Mouse (Mus musculus) forebrain, postnatal 0 days (tissue): ENCODE results near the gene Mbtd1. TPM values are rescaled to one million over a fixed set of nuclear protein-coding genes. Genes with fewer than 3 reads are reported as not detected.

Experiments used
- ATAC-seq: fragments of 200-750 bp; cut with Nextera tagmentation; 2 replicates; pipeline ENCODE4 v1.8.0; 2017; ENCODE audit warnings: mild to moderate bottlenecking, moderate library complexity
- DNase-seq: peaks from one replicate; pipeline ENCODE4 v3.0.0-alpha.2; 2015
- H3K27ac ChIP-seq: fragments of 300-500 bp; sonication (generic); 2 replicates; pipeline ENCODE4 v1.5.1; 2014; ENCODE audit warnings: low read depth, mild to moderate bottlenecking, antibody characterized with exemption, low read length, moderate library complexity, mixed read lengths
- H3K27me3 ChIP-seq: fragments of 300-500 bp; sonication (generic); 2 replicates; pipeline ENCODE4 v1.6.1; 2014; ENCODE audit warnings: mild to moderate bottlenecking, low read length, mixed read lengths; ENCODE audit not compliant: insufficient read depth
- H3K36me3 ChIP-seq: fragments of 300-500 bp; sonication (generic); 2 replicates; pipeline ENCODE4 v1.6.1; 2014; ENCODE audit warnings: mild to moderate bottlenecking, moderate library complexity; ENCODE audit not compliant: insufficient read depth
- H3K4me1 ChIP-seq: fragments of 300-500 bp; sonication (generic); 2 replicates; pipeline ENCODE4 v1.6.1; 2014; ENCODE audit warnings: antibody characterized with exemption; ENCODE audit not compliant: insufficient read depth
- H3K4me2 ChIP-seq: fragments of 300-500 bp; sonication (generic); 2 replicates; pipeline ENCODE4 v1.6.1; 2014; ENCODE audit warnings: low read depth, mild to moderate bottlenecking, moderate library complexity
- H3K4me3 ChIP-seq: fragments of 300-500 bp; sonication (generic); 2 replicates; pipeline ENCODE4 v1.5.1; 2014; ENCODE audit warnings: low read depth, low read length, mixed read lengths
- H3K9ac ChIP-seq: fragments of 300-500 bp; sonication (generic); 2 replicates; pipeline ENCODE4 v1.6.1; 2014; ENCODE audit warnings: mild to moderate bottlenecking
- H3K9me3 ChIP-seq: fragments of 300-500 bp; sonication (generic); 2 replicates; pipeline ENCODE4 v1.6.1; 2016; ENCODE audit warnings: low read length
- CTCF ChIP-seq: sonication (generic); IDR thresholded peaks from 2 replicates; pipeline ENCODE4 v1.5.1; 2016; ENCODE audit warnings: antibody characterized with exemption, control low read depth, low read depth
- WGBS: fragments of 180-500 bp; shearing (Covaris S2); extraction: QIAGEN DNeasy Blood & Tissue Kit; methylation state at CpG from one replicate; pipeline ENCODE4 v1.1.7; 2014; 5-methylcytosine and 5-hydroxymethylcytosine counted together
- polyA plus RNA-seq: library from polyadenylated mRNA; unstranded; fragments of >200 nt; fragmentation: Nextera tagmentation; extraction: Ambion mirVana; gene quantifications from 2 replicates; pipeline ENCODE4 v1.2.1, GENCODE M21; 2015
- total RNA-seq: library from RNA; depleted of rRNA; stranded (reverse); fragments of >200 nt; gene quantifications from 2 replicates; pipeline ENCODE4 v1.2.3, GENCODE M21; 2014

The Mbtd1 gene
- total and polyA plus RNA-seq, 2 experiments from 2014 or later: 13.9 to 30.6 TPM

DNA sequence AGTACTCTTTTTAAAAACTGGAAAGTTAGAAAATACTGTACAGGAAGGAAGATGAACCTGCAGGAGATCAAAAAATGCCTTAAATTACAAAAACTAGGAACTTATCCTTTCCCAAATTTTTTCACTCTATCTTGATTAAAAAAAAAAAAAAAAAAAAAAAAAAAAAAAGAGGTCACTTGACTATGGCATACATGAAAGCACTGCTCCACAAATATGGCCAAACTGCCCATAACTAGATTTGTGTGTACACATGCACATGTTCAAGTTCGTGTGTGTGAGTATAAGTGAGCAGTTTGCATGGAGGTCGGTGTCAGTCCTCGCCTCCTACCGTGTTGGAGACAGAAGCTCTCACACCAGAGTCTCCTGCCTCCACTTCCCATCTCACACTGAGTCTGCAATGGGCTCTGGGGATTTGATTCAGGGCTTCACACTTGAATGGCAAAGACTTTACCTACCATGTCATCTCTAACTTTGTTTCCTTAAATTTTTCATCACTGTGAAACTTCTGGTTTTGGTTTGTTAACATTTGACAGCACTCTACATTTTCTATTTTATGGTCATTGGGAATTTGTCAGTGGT, 23.5 kb upstream of the Mbtd1 start:
- Histone ChIP-seq H3K4me3 (no peak overlapping the region), H3K27me3 (no peaks in the 10 kb centered on the region), H3K4me1 (no peaks in the 10 kb centered on the region), H3K9ac (no peak overlapping the region), H3K27ac (no peak overlapping the region), H3K9me3 (no peaks in the 10 kb centered on the region), H3K4me2 (no peak overlapping the region), H3K36me3 (peaks cover 14% of the 10 kb centered on the region)
- ATAC-seq (no peak), DNase-seq (no peak)
- 90% methylated on average over 4 of the region's 4 CpGs for WGBS
- no peak for TF ChIP-seq CTCF

- no peak overlapping the region for H3K27ac ChIP-seq
- no peak overlapping the region for H3K4me3 ChIP-seq
- no peaks in the 10 kb centered on the region for H3K9me3 ChIP-seq
- no peaks in the 10 kb centered on the region for H3K4me1 ChIP-seq
- TF ChIP-seq CTCF: no peak
- H3K36me3 ChIP-seq: peaks cover 15% of the 10 kb centered on the region
- H3K4me2 ChIP-seq: no peak overlapping the region
- H3K9ac ChIP-seq: no peak overlapping the region
- no peaks in the 10 kb centered on the region for H3K27me3 ChIP-seq
- DNase-seq: no peak
- 85% methylated on average over 1 of the region's 1 CpGs for WGBS
- no peak for ATAC-seq
Observed at GRCm38 (mm10) chr11:93862638-93863037, 23.0 kb upstream of the Mbtd1 start.

DNA sequence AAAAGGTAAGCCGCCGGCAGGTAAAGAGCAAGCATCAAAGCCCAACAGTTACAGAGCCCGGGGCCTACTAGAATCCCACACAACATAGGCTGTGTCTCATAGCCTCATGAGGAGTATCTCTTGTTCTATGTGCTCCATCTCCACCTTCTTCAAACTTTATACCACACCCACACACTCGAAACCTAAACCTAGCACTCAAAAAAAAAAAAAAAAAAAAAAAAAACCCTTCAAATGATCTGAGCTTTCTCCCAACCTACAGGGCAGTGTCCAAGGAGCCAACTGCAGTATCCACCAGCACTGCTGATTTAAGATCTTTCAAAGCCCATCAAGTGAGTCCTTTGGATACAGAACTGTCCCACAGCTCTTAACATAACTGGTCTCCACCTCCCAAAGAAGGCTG, 1.6 kb upstream of the Mbtd1 start:
- TF ChIP-seq CTCF: no peak
- ATAC-seq (no peak), DNase-seq (no peak)
- H3K4me2 ChIP-seq: peak overlapping the region; percentile 92
- H3K9ac ChIP-seq: peak overlapping the region; percentile 86
- peak overlapping the region; percentile 88 for H3K4me3 ChIP-seq
- H3K9me3 ChIP-seq: no peaks in the 10 kb centered on the region
- 89% methylated on average over 4 of the region's 4 CpGs for WGBS
- H3K4me1 ChIP-seq: peaks cover 13% of the 10 kb centered on the region
- H3K36me3 ChIP-seq: peaks cover 18% of the 10 kb centered on the region
- no peak overlapping the region for H3K27ac ChIP-seq
- no peaks in the 10 kb centered on the region for H3K27me3 ChIP-seq

DNA sequence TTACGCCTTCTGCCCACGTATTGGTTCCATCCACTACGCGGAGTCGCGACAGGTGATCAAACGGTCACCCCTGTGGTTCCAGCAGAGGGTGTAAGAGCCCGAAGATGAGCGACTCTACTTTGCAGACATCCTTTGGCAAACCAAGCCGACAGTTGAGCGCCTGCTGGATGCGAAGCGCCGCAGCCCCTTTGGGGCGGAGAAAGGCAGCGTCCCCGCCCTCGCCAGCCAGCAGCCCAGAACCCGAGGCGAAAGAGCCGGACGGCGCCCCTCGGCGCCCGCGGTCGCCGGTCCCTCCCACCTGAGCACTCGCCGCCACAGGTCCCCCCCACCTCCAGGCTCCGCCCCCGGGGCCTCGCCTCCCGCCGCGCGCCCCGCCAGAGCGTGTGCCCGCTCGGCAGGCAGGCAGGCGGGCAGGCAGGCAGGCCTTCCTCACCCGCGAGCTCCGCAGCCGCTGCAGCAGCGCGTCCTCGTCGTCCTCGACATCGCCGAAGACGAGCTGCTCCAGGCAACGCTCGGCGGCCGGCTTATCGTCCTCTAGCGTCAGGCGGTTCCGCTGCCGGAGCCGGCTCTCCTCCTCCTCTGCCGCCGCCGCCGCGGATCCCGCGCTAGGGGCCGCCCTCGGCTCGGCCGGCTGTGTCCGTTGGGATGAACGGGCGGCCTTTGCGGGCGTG, 616 bp upstream of the Mbtd1 start:
- H3K36me3 ChIP-seq: peaks cover 10% of the 10 kb centered on the region
- WGBS: under 1% methylated on average over 75 of the region's 81 CpGs
- H3K4me1 ChIP-seq: peaks cover 13% of the 10 kb centered on the region
- no peaks in the 10 kb centered on the region for H3K9me3 ChIP-seq
- DNase-seq (no peak), ATAC-seq (peak; percentile 37)
- H3K27me3 ChIP-seq: no peaks in the 10 kb centered on the region
- peak overlapping the region; percentile 88 for H3K4me3 ChIP-seq
- peak; percentile 50 for TF ChIP-seq CTCF
- peak overlapping the region; percentile 86 for H3K9ac ChIP-seq
- peak overlapping the region; percentile 92 for H3K4me2 ChIP-seq
- H3K27ac ChIP-seq: peak overlapping the region; percentile 96

DNA sequence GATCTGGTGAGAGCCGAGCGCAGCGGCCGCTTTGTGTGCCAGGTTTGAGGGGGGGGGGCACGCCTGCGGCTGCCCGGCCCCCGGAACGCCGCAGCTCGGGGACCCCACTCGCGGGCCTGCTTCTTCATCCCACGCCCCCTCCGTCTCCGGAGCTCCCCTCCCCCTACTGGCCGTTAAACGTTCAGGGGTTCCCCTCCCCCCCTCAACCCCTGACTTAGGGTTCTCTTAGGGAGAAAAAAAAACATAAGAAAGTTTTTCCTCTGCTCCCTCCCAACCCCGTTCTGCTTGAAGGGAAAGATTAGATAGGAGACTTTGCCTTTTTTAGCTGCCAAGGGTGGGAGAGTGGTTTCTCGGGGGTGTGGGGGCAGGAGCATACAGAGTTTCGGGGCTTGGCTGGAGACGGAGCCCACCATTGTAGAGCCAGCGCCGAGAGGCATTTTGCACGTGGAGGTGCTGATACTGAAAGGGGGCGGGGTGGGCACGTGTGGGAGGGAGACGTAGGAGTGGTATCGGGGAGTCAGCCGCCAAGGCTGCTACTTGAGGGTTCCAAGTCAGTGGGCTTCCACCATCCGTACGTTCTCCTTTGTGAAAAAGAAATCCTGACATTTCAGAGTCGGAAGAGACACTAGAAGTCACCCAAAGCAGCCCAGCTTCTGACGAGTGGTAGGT, 893 bp downstream of the Mbtd1 start:
- peaks cover 13% of the 10 kb centered on the region for H3K4me1 ChIP-seq

DNA sequence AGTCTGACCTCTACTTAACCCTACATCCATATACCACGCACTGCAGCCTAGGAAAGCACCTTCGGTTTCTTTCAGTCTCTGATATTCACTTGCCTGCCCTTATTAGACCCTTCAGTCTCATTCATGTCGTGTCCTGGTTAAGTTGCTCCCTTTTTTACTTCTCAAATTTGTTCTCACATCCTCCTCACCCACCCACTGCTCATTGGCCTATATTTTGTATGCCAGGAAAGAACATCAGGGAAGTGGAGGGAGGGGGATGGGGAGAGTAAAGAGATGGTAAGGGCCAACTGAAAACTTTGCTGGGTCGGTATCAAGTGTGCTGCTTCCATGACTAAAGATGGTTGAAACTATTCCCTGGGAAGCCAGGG, 1.4 kb downstream of the Mbtd1 start:
- Histone ChIP-seq H3K36me3 (peaks cover 6% of the 10 kb centered on the region), H3K4me2 (peak overlapping the region; percentile 92), H3K4me1 (peaks cover 13% of the 10 kb centered on the region), H3K27me3 (no peaks in the 10 kb centered on the region), H3K9ac (peak overlapping the region; percentile 86), H3K27ac (peak overlapping the region; percentile 96; the same call in 1 of the 2 replicates), H3K4me3 (peak overlapping the region; percentile 88), H3K9me3 (no peaks in the 10 kb centered on the region)
- DNase-seq (no peak), ATAC-seq (no peak)
- no peak for TF ChIP-seq CTCF
- 5% methylated on average over 4 of the region's 4 CpGs for WGBS

More for the DNA sequence above, 893 bp downstream of the Mbtd1 start:
- peak; percentile 27; the same call in 1 of the 2 replicates for TF ChIP-seq CTCF
- H3K27me3 ChIP-seq: no peaks in the 10 kb centered on the region
- H3K4me2 ChIP-seq: peak overlapping the region; percentile 92
- peak overlapping the region; percentile 96 for H3K27ac ChIP-seq
- H3K4me3 ChIP-seq: peak overlapping the region; percentile 88
- WGBS: under 1% methylated on average over 33 of the region's 34 CpGs
- DNase-seq (peak; percentile 26), ATAC-seq (no peak)
- H3K9ac ChIP-seq: peak overlapping the region; percentile 86
- H3K36me3 ChIP-seq: peaks cover under 1% of the 10 kb centered on the region
- H3K9me3 ChIP-seq: no peaks in the 10 kb centered on the region

DNA sequence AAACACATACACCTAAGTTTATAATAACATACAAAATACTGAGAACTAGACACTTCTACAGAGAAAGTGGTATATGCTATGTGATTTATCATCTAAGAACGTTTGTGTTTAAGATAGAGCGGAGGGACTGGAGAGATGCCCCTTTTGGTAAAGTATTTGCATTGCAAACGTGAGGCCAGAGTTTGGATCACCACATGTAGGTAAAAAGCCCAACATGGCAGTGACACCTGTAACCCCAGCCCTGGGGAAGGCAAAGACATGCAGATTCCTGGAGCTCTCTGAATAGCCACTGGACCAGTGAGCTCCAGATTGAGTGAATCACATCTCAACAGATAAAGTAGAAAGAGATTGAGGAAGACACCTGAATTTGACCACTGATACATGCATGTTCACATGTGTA, 12.1 kb downstream of the Mbtd1 start:
- H3K9ac ChIP-seq: no peak overlapping the region
- ATAC-seq (no peak), DNase-seq (no peak)
- H3K4me3 ChIP-seq: no peak overlapping the region
- H3K9me3 ChIP-seq: no peaks in the 10 kb centered on the region
- WGBS: 87% methylated on average over 3 of the region's 3 CpGs
- TF ChIP-seq CTCF: no peak
- no peak overlapping the region for H3K4me2 ChIP-seq
- H3K4me1 ChIP-seq: no peaks in the 10 kb centered on the region
- H3K36me3 ChIP-seq: peaks cover 12% of the 10 kb centered on the region
- H3K27me3 ChIP-seq: no peaks in the 10 kb centered on the region
- no peak overlapping the region for H3K27ac ChIP-seq
